Mouse (Mus musculus) adrenal gland, postnatal 36 days (tissue): ENCODE results near the gene Odc1. TPM values are rescaled to one million over a fixed set of nuclear protein-coding genes. Genes with fewer than 3 reads are reported as not detected.

Experiments
- DNase-seq, 2 experiments: peaks; one replicate each; pipeline ENCODE4 v3.0.0; 2021; ENCODE audit warnings: mixed read lengths in 1 of 2
- total RNA-seq, 2 experiments: library from RNA; stranded (reverse); gene quantifications; 2 replicates each; pipeline ENCODE4 v1.2.3; 2021

Odc1 gene
- total RNA-seq, 2 experiments from 2014 or later: 319 to 466 TPM

DNA sequence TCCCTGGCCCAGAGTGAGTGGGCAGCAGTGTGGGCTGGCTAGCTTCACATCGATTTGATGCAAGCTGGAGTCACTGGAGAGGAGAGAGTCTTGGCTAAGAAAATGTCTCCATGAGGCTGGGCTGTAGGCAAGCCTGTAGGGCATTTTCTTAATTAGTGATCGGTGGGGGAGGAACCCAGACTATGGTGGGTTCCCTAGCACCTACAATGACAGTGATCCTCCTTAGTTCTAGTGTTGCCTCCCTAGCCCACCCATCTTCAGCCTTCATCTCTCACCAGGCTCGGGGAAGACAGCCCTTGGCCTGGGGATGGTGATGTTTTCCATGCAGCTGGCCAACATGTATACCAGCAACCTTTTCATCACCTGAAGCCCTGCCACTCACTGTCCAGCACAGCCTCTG is 43.8 kb downstream of the Odc1 start:
- no peak for DNase-seq

GRCm38 (mm10) chr12:17588906-17589612 is 44.5 kb downstream of the Odc1 start:
- DNase-seq: no peak

DNA sequence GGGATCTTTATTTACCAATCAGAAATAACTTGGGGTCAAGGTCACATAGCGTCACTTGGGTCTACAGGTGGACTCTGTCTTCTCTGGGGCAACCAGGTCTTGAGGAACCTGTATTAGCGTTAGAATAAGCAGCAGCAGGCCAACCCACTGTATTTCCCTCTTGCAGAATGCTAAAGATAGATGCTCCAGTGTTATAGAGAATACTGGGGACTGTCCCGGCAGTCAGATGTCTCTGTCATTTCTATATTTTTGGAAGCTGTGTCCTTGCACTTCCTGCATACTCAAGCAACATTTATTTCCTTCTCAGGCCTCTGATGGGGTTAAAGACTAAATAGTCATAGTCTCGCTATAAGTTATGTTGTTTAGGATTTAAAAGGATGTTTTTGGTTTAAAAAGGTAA is 46.7 kb downstream of the Odc1 start:
- DNase-seq: no peak

GRCm38 (mm10) chr12:17593956-17594355 is 49.4 kb downstream of the Odc1 start:
- DNase-seq: no peak

GRCm38 (mm10) chr12:17594701-17595100 is 50.1 kb downstream of the Odc1 start:
- no peak for DNase-seq

DNA sequence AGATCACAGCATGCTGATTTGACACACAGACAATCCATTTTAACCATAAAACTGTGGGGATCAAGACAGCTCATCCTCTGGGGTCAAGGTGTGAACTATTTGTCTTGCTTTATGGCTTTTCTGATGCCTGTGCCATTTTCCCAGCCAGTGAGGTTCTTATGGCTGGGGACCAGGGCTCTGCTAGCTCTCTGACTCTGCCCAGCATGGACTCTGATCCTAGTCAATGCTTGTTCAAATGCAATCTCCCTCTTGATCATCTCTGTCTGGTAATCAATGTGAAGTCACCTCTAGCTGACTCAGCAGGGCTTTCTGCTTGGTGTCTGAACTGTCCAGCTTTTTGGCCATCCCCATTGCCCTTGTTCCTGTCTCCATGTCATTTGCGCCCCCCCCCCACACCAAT is 50.6 kb downstream of the Odc1 start:
- DNase-seq: no peak

Other genes starting within 250 kb of the Odc1 start
- 1 to 10 TPM; 1.5 to 2.2 TPM for gene Atp6v1c2, start 215.4 kb upstream of the Odc1 start, total RNA-seq
- 10 to 100 TPM; 17.1 to 21.6 TPM for gene Nol10, start 196.3 kb upstream of the Odc1 start, total RNA-seq
- 10 to 100 TPM; 17.1 to 19.1 TPM for gene Hpcal1, start 146.1 kb downstream of the Odc1 start, total RNA-seq